Mouse (Mus musculus) heart, postnatal 25 days (tissue): Measurements from ENCODE around the gene Slc16a12. TPM values are rescaled to one million over a fixed set of nuclear protein-coding genes. Genes with fewer than 3 reads are reported as not detected.

Experiments
- DNase-seq: peaks from one replicate; pipeline ENCODE4 v3.0.0; 2022; ENCODE audit warnings: low spot score
- intact Hi-C: fragments of 180-260 bp; cut with DNase I; formaldehyde crosslinking; loops from one replicate; pipeline ENCODE4 v1.15.1; 2025
- total RNA-seq, 2 experiments: library from RNA; stranded (reverse); gene quantifications; 2 replicates each; pipeline ENCODE4 v1.2.3; 2021

Slc16a12 gene
- total RNA-seq, 2 experiments from 2014 or later, result 2.2 to 2.6 TPM

GRCm38 (mm10) chr19:34731356-34731755 is 15.7 kb downstream of the Slc16a12 start:
- intact Hi-C loops, result no loop called here
- peak; percentile 2 for DNase-seq

- intact Hi-C loops, result no loop called here
These were observed 16.5 kb downstream of the Slc16a12 start for GRCm38 (mm10) chr19:34730584-34730983.

GRCm38 (mm10) chr19:34729505-34729904 is 17.6 kb downstream of the Slc16a12 start:
- no peak for DNase-seq
- intact Hi-C loops, result no loop called here

More at GRCm38 (mm10) chr19:34730584-34730983, 16.5 kb downstream of the Slc16a12 start:
- DNase-seq, result no peak

GRCm38 (mm10) chr19:34726254-34726962 is 20.7 kb downstream of the Slc16a12 start:
- intact Hi-C loops, result no loop called here
- DNase-seq, result no peak

GRCm38 (mm10) chr19:34725418-34725817 is 21.7 kb downstream of the Slc16a12 start:
- intact Hi-C loops, result no loop called here
- no peak for DNase-seq

GRCm38 (mm10) chr19:34724598-34724997 is 22.5 kb downstream of the Slc16a12 start:
- DNase-seq, result no peak
- intact Hi-C loops, result loop anchor here (5.0 kb wide), 1 partner anchor 52 kb away; no protein-coding TSS in a partner anchor

- intact Hi-C loops, result loop anchor here (5.0 kb wide), 1 partner anchor 50 kb away; no protein-coding TSS in a partner anchor
- DNase-seq, result no peak
These were observed 24.5 kb downstream of the Slc16a12 start for GRCm38 (mm10) chr19:34722541-34722940.

GRCm38 (mm10) chr19:34720130-34720529 is 27.0 kb downstream of the Slc16a12 start:
- no peak for DNase-seq
- intact Hi-C loops, result loop anchor here (5.0 kb wide), 1 partner anchor 48 kb away; no protein-coding TSS in a partner anchor

- no peak for DNase-seq
- intact Hi-C loops, result no loop called here
These were observed 28.1 kb downstream of the Slc16a12 start for GRCm38 (mm10) chr19:34718963-34719362.

GRCm38 (mm10) chr19:34718478-34718877 is 28.6 kb downstream of the Slc16a12 start:
- no peak for DNase-seq
- intact Hi-C loops, result no loop called here

GRCm38 (mm10) chr19:34715895-34716294 is 31.2 kb downstream of the Slc16a12 start:
- intact Hi-C loops, result no loop called here
- DNase-seq, result no peak

GRCm38 (mm10) chr19:34714250-34714666 is 32.8 kb downstream of the Slc16a12 start:
- DNase-seq, result no peak
- intact Hi-C loops, result no loop called here

GRCm38 (mm10) chr19:34712050-34712449 is 35.0 kb downstream of the Slc16a12 start:
- no peak for DNase-seq
- intact Hi-C loops, result no loop called here

GRCm38 (mm10) chr19:34708221-34708620 is 38.9 kb downstream of the Slc16a12 start:
- DNase-seq, result no peak
- intact Hi-C loops, result no loop called here

GRCm38 (mm10) chr19:34707571-34707970 is 39.5 kb downstream of the Slc16a12 start:
- DNase-seq, result no peak
- intact Hi-C loops, result no loop called here

- no peak for DNase-seq
- intact Hi-C loops, result no loop called here
These were observed 40.8 kb downstream of the Slc16a12 start for GRCm38 (mm10) chr19:34706261-34706660.

GRCm38 (mm10) chr19:34705141-34705540 is 41.9 kb downstream of the Slc16a12 start:
- intact Hi-C loops, result no loop called here
- DNase-seq, result no peak

GRCm38 (mm10) chr19:34699300-34699699 is 47.8 kb downstream of the Slc16a12 start:
- no peak for DNase-seq
- intact Hi-C loops, result loop anchor here (5.0 kb wide), 1 partner anchor 48 kb away; the partner anchor contains the start of gene Slc16a12

GRCm38 (mm10) chr19:34698852-34699251 is 48.2 kb downstream of the Slc16a12 start:
- DNase-seq, result no peak
- intact Hi-C loops, result loop anchor here (5.0 kb wide), 1 partner anchor 48 kb away; the partner anchor contains the start of gene Slc16a12

GRCm38 (mm10) chr19:34698432-34698831 is 48.7 kb downstream of the Slc16a12 start:
- intact Hi-C loops, result loop anchor here (5.0 kb wide), 1 partner anchor 49 kb away; the partner anchor contains the start of gene Slc16a12

GRCm38 (mm10) chr19:34697461-34697860 is 49.6 kb downstream of the Slc16a12 start:
- intact Hi-C loops, result loop anchor here (5.0 kb wide), 1 partner anchor 50 kb away; the partner anchor contains the start of gene Slc16a12
- no peak for DNase-seq

More at GRCm38 (mm10) chr19:34698432-34698831, 48.7 kb downstream of the Slc16a12 start:
- no peak for DNase-seq
